In the genomic region with DNA sequence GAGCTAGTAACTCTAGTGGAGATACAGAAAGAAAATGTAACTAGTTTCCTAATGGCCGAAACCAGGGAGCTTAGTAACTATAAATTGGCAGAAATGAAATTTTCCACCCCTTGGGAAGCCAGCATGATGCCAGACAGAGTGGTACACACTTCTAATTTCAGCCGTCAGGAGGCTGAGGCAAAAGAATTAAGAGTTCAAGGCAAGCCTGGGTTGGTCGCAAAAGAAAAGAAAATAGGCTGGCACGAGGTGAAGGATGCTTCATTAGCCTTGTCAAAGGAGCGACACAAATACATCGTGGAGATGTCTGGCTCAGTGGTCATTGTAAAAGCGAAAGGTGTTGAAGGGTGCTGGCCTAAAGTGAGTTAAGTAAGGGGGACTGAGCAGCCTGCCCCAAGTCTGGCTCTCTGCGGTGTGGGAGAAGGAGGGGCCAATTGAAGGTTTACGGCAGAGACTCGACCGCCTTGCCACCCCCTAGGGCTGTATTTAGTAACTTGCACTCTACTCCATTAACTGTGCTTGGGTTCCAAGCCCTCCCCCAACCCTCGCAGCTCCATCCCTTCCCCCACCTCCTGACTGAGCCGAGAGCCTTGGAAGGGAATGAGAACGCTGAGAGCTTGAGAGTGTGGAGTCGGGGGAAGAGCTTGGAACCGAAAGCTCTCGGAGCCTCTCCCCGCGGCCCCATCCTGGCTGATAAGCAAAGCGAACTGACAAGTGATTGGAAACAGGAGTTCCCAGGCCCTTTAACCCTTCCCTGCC, we compare ENCODE assay signal across 8 mouse cellular contexts.
DNase-seq lines count a peak whose midpoint lies in the region; ATAC-seq and TF ChIP-seq lines count a peak whose summit lies in the region.
"Had no signal": no experiment of that assay in that cellular context is flagged by ENCODE, and none has a peak within 500 bp of the region (broad histone marks: within the 10 kb centered on the region; RNA-seq: fewer than 3 reads in every experiment).

No protein-coding gene starts in this region.

- peaks cover 5% of the 10 kb centered on the region; the same call in 1 of the 2 replicates for H3K4me1 ChIP-seq in liver, postnatal 0 days (ENCODE audit: insufficient read depth)
- peaks cover 40% of the 10 kb centered on the region for H3K4me1 ChIP-seq in neural tube, embryonic 13.5 days (replicated peaks)

- TF ChIP-seq EP300 in liver, postnatal 0 days (IDR thresholded peaks at IDR 0.05; ENCODE audit: low read depth), result no peak

- H3K9ac ChIP-seq in liver, postnatal 0 days (replicated peaks), result no peak overlapping the region
- peak overlapping the region; percentile 31; the same call in 1 of the 2 replicates for H3K9ac ChIP-seq in neural tube, embryonic 13.5 days

- H3K27ac ChIP-seq in liver, postnatal 0 days (ENCODE audit: low read depth), result no peak overlapping the region
- H3K27ac ChIP-seq in neural tube, embryonic 13.5 days (replicated peaks), result peak overlapping the region; percentile 29

- no peak for TF ChIP-seq CTCF in liver, postnatal 0 days (IDR thresholded peaks at IDR 0.05; ENCODE audit: low read depth)

- no peaks in the 10 kb centered on the region for H3K9me3 ChIP-seq in liver, postnatal 0 days (ENCODE audit: low read length)
- H3K9me3 ChIP-seq in neural tube, embryonic 13.5 days, result no peaks in the 10 kb centered on the region

- ATAC-seq in liver, postnatal 0 days, result peak; percentile 47
- ATAC-seq in neural tube, embryonic 13.5 days (ENCODE audit: low read depth), result peak; percentile 70

- 6% methylated on average over 20 of the region's 20 CpGs for WGBS in liver, postnatal 0 days (ENCODE audit: insufficient replicate concordance)
- WGBS in neural tube, embryonic 13.5 days, result 5% methylated on average over 20 of the region's 20 CpGs

- peak overlapping the region; percentile 69 for H3K4me2 ChIP-seq in liver, postnatal 0 days (ENCODE audit: low read depth, low read length)
- peak overlapping the region; percentile 46 for H3K4me2 ChIP-seq in neural tube, embryonic 13.5 days

- no peaks in the 10 kb centered on the region for H3K36me3 ChIP-seq in liver, postnatal 0 days (replicated peaks; ENCODE audit: insufficient read depth, low read length)
- H3K36me3 ChIP-seq in neural tube, embryonic 13.5 days, result no peaks in the 10 kb centered on the region

- no peaks in the 10 kb centered on the region for H3K27me3 ChIP-seq in liver, postnatal 0 days (ENCODE audit: insufficient read depth, low read length)
- peaks cover 4% of the 10 kb centered on the region; the same call in 1 of the 2 replicates for H3K27me3 ChIP-seq in neural tube, embryonic 13.5 days

- DNase-seq in adrenal gland, postnatal 10 days, result peak; percentile 67
- DNase-seq in embryo, embryonic 11 days, result peak; percentile 83
- DNase-seq in heart, adult 9 months (ENCODE audit: low spot score in 2 of 2), result peak; percentile 71 to 75
- peak; percentile 56 for DNase-seq in kidney, adult 11 months
- peak; percentile 34 for DNase-seq in liver, postnatal 0 days
- peak; percentile 32 to 36 for DNase-seq in urinary bladder, postnatal 36 days (ENCODE audit: low spot score in 2 of 2)

- peak overlapping the region; percentile 35 for H3K4me3 ChIP-seq in liver, postnatal 0 days (ENCODE audit: low read depth, low read length)
- peak overlapping the region; percentile 18; the same call in 1 of the 2 replicates for H3K4me3 ChIP-seq in neural tube, embryonic 13.5 days
- H3K4me3 ChIP-seq: myocyte had no signal
